Mouse (Mus musculus) CH12F3 (cell line): ENCODE measurements around the gene Slc43a2.
"Not testable (repeated sequence)": the region's sequence is repeated elsewhere in the genome, so short reads cannot be mapped to it uniquely, and the experiment has no call there.

Source experiments
- in situ Hi-C: fragments of 300-500 bp; cut with MboI; formaldehyde crosslinking; loops from 2 replicates; pipeline ENCODE4 v1.14.3; 2020; ENCODE audit warnings: low sequenced_read_pairs

Slc43a2 gene

DNA sequence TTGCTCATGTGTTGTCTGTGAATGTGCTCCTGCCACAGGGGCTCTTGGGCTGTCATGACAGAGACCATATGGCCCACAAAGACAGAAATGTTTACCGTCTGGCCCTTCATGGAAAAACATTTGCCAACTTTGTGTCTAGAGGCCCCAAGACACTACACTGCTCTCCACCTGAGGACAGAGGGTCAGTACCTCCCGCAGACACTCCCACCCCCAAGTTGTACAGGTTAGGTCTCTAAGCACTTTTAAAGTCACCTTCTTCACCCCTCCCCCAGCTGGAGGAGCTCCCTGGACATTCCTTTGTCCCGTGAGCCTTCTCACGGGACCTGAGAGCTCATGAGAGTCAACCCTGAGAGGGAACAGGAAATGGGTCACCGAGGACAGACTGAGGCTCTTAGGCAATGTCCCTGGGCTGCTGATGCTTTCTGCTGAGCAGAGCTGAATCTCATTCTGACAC is 18.2 kb downstream of the Slc43a2 start:
- in situ Hi-C loops = no loop called here

DNA sequence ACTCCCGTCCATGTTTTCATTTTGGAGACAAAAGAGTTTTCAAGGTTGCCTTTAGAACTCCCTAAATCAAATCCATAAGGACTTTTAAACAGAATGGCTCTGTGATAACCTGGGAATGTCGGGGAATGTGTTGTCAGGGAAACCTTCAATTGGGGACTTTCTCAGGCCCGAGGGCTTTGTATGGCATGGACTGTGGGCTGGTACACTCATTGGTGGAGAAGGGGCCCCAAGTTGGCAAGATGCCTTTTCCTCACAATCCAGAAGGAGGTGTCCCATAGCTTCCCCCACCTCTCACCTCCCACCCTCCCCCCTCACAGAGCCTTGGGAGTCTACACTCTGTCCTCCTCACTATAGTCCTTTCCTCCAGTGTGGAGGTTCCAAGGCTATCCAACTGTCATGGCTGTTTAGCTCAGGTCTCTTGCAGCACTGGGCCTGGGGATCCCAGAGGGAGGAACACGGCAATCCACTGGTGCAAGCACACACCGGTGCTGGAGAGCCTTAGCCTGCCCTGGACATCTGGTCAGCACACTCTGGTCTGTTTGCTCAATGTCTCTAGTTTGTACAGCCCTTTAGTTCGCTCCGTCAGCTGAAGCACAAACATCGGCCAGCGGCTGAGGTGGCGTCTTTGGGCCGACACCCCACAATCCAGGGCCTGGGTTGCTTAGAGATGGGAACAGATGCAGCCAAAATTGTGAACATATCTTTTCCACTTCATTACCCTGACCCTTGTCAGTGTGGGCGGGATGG is 18.9 kb downstream of the Slc43a2 start:
- in situ Hi-C loops = no loop called here

DNA sequence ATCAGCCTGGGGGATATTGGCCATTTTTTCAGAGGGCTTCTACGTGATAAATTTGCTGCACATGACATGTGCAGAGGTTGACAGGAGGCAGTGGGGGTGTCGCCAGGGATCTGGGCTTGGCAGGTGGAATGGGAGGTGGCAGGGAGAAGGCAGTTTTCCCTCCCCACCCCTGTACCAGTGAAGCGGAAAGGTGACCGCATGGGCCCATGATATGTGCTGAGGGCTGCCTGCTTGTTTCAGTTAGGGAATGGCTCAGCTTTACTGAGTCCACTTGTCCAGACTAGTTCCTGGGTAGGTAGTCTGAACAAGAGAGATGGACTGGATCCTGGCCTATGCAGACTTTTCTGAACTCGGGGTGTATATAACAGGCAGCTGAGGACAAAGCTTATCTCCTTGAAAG is 19.8 kb downstream of the Slc43a2 start:
- in situ Hi-C loops = no loop called here

DNA sequence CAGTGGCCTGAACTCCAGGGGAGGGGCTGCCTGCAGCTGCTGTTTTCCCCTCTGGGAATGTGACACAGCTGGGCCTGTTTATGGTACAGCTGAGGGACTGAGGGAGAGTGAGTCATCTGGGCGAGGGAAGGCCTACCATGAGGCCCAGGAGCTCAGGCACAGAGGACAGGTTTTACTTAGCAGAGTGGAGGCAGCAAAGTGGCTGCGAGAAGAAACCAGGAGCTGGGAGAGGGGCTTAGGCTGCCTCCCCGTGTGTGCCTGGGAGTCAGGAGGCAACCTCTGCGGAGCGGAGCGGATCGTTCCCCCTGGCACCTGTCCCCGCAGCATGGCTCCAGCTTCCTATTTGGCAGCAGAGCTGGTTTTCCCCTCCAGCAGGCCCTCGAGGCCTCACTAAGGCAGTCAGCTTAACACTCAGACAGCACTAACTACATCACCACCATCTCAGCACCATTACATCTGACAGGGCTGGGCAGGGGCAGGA is 20.5 kb downstream of the Slc43a2 start:
- in situ Hi-C loops = no loop called here

DNA sequence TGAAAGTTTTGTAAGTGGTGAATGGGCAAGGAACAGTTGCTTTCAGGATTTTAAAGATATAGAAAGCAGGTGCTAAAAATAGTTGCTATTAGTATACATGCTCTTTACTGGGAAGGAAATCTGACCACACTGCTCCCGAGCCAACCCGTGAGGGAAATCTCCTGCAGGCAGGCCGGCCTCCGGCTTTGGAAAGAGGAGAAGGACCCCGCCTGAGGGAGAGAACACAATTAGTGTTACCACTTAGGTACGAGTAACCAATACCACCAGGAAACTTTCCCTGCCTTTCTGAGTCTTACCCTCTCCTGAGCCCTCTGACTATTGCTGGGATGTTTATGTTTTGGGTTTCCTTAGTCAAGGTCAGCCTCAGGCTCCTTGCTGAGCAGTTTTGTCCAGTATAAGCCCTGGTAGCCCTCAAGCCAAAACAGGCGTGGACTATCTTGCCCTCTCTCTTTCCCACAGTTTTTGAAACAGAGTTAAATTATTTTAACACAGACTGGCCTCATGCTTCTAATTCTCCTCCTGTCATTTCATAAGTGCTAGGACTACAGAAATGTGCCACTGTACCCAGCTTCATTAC is 21.5 kb downstream of the Slc43a2 start:
- in situ Hi-C loops = no loop called here

DNA sequence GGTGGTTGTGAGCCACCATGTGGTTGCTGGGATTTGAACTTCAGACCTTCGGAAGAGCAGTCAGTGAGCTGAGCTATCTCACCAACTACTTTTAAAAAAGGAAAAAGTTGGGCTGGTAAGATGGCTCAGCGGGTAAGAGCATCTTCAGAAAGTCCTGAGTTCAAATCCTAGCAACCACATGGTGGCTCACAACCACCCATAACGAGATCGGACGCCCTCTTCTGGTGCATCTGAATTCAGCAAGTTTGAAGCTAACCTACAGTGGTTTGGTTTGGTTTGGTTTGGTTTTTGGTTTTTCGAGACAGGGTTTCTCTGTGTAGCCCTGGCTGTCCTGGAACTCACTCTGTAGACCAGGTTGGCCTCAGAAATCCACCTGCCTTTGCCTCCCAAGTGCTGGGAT is 24.5 kb downstream of the Slc43a2 start:
- in situ Hi-C loops = not testable (repeated sequence)

DNA sequence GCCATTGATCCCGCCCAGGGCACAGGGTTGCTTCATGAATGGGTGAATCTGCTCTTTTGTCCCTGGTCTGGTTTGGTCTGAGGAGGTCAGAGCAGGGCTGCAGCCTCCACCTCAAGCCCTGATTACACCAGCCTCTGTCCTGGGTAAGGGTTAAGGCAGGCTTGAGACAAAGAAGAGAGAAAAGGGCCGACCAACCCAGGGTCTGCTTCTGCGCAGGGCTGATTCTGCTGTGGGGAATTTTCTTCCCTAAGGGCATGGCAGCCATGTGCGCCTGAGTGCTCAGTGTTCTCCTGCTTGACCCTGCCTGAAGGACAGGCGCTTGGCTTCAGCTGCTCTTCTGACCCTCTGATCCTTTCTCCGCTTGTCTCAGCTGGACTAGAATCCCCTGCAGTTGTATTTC is 25.6 kb downstream of the Slc43a2 start:
- in situ Hi-C loops = no loop called here

DNA sequence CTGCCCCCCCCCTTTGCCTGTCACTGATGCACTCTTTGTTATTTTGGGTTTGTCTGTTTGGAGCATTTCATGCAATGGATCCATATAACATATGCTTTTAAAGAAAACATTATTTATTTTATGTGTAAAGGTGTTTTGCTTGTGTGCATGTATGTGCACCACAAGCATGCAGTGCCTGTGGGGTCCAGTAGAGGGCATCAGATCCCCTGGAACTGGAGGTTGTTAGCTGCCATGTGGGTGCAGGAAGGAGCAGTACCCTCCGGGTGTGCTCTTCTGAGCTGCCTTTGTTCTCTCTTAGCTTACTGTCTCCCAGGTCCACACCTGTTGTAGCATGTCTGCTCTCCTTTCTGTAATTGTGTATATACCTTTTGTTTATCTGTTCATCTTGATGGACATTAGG is 26.6 kb downstream of the Slc43a2 start:
- in situ Hi-C loops = no loop called here

DNA sequence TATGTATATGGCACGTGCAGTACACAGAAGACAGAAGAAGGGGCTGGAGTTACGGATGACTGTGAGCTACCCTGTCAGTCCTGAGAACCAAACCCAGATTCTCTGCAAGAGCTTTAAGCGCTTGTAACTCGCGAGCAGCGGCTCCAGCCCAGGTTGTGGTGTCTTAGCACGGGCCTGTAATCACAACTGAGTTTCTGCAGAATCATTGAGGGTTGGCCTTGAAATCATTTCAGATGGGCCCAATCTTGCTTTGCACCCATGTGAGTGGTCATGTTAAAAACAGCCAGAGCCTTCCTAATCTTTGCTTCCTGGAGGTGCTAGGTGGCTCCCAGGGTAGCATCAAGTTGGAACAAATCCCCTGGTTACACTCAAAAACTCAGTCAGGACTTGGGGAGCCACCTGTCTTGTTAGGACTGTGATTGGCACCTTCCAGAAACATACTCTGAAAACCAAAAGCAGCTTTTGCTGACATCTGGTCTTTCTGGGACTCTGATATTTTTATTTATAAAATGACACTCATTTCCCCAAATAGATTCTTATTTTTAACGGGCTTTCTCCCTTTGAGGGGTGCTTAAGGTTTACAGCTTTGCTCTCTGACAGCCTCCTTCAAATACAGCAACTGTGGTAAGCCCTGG is 28.5 kb downstream of the Slc43a2 start:
- in situ Hi-C loops = no loop called here

DNA sequence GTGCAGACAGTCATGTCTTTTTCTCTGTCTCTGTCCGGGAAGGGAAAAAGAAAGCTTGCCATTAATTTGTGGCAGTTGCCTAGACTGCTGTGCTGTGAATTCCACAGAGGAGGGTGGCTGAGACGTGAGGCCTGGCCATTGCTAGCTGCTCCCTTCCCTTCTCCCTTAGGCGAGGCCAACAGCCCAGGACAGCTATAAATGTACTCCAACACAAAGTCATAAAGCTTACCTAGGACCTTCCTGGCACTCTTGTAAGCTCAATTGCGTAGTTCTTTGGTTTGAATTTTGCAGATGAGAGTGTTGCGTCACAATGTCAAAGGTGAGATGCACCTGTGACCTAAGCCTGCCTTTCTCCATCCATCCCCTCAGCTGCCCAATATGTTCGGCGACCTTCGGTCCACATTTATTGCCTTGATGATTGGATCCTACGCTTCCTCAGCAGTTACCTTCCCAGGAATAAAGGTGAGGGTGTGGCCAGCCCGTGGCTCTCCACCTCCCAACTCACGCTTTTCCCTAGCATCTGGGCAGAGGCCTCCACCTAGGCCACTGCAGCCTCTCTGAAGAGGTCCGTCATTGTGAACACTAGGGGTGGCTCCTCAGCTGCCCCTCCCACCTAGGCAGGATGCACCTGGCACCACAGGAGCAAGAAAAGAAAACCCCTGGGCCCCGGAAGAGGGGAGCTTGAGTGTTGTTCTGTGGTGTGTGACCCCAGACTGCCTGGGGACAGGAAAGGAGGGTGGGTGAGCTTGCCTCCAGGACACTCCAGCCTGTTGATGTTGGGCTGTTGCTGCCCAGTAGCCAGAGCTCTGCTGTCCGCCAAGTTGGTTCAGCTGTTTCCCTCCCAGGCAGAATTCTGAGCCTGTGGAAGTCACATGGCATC is 29.3 kb downstream of the Slc43a2 start:
- in situ Hi-C loops = no loop called here

DNA sequence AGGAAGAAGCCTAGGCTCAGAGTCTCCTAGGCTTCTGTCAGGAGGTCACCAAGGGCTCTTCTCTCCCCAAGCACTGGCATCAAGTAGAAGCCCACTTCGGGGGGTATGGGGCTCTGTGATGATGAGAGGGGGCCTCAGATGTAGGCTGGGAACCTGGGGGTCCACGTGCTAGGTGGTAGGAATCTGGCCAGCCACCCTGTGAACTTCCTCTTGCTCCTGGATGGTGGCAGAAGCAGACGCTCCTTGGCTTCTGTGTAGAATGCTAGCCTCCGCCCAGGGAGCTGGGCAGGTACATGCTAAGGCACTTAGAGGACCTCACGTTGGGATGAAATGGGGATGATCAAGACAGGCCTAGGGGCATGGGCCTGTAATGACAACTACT is 29.9 kb downstream of the Slc43a2 start:
- in situ Hi-C loops = no loop called here

DNA sequence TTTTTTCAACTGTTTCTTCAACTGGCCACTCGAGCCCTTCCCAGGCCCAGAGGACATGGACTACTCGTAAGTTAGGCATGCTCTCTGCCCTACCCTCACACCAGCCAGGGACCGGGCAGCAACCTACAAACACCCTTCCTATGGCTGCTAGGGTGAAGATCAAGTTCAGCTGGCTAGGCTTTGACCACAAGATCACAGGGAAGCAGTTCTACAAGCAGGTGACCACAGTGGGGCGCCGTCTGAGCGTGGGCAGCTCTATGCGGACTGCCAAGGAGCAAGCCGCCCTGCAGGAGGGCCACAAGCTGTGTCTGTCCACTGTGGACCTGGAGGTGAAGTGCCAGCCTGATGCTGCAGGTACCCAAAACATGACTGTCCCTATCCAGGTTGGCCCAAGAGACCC is 31.3 kb downstream of the Slc43a2 start:
- in situ Hi-C loops = no loop called here

DNA sequence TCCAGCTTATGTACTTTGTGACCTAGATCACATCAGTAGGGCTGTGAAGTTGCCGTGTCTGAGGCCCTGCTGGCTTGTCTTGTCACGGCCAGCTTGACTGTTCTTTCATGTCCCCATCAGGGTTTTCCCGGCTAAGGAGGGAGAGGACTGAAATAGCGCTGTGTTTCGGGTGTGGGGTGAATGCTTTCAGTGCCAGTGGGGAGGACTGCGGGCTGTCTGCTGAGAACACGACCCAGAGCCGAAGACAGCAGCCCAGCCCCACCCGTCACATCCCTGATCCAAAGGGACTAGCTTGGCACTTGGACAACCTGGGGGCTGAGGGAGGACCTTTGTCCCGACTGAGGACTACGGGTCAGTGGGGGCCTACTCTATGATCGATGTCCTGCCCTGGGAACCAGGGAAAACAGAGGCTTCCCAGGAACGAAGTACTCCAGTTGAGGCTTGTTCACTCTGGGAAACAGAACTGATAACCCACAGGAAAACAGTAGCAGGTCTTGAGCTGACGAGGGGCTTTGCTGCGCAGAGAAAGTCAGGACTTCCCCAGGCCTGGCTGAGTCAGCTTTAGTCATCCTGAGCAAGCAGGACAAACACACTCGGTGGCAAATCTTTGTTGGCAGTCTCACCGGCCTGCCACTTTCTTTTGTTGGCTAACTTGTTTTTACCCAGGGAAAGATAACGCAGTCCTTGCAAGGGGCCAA is 32.5 kb downstream of the Slc43a2 start:
- in situ Hi-C loops = no loop called here

DNA sequence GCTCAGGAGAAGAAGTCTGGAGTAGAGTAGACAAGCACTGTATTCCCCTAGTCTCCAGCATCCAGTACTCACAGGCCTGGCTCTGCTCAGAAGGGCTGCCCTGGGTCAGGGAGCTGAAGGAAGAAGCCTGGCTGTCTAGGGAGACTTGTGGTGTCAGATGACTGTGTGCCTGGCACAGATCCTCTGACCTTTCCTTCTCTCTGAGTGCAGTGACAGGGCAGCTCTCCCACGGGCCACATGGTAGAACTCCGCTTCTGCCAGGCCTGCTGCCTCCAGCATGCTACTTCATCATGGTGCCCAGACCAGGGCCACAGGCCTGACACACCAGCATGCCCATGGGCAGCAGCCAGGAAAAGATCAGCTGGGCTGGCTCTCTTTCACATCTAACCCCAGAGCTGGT is 34.4 kb downstream of the Slc43a2 start:
- in situ Hi-C loops = no loop called here

DNA sequence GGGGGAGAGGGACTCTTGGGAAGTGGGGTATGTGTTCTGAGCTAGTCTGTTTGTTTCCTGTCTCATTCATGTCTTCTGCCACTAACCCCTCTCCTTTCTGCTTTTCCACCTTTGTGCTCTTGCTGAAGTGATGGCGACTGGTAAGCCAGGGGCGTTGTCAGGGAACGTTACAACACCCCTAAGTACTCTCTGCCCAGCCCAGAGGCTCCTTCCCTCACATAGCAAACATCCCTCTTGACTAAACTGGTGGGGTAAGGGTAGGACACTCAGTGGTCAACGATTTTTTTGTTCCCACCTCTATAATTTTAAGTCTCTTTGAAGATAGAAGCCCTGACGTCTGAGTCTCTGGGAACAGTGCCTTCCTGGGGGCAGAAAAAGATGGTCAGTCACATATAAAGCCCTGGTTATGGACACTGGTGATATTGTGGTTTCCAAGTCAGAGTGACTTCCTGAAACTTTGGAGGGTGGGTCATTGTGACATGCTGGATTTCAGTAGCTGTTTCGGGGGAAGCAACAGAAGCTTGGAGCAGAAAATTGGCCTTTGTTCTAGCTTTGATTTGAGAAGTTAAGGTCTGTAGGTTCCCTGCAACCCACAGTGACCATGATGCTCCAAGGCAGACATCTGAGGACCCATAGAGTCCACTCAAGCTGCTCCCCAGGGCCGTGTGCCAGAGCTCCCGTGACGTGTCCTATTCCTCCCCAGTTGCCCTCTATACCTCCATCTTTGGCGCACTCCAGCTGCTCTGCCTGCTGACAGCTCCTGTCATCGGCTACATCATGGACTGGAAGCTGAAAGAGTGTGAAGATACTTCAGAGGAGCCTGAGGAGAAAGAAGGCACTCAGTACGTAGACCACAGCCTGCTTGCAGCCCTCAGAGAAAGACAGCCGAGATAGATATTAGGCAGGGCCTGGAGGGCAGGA is 35.0 kb downstream of the Slc43a2 start:
- in situ Hi-C loops = no loop called here

DNA sequence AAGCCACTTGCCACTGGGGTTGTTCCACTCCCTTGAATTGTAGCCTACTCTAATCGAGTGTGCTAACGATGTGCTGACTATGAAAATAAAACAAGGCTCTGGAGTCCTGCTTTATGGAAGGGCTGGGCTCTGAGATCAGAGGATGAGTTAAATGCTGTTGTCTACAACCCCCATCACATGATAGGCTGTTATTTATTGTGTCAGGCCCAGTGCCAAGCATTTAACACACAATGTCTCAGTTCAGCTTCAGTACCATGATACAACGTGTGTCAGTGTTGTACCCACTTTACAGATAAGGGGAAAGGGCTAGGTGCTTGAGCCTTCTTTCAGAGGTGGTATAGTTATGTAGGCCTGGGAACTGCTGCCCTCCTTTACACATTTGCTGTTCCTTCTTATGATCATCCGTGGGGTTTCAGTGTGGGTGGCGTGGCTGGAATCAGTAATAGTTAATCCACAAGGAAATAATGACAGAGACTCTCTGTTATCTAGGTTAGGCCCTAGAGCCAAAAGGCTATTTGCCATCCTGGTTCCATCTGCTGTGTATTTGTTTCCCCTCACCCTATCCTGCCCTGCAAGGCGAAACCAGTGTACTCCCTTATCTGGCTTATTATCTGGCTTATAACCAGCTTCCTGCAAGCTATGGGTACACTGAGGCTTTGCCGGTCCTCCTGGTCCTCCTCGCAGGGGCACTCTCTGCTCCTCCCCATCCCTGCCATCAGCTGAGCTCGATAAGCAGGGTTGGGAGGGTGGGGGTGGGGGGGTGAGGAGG is 36.0 kb downstream of the Slc43a2 start:
- in situ Hi-C loops = no loop called here

DNA sequence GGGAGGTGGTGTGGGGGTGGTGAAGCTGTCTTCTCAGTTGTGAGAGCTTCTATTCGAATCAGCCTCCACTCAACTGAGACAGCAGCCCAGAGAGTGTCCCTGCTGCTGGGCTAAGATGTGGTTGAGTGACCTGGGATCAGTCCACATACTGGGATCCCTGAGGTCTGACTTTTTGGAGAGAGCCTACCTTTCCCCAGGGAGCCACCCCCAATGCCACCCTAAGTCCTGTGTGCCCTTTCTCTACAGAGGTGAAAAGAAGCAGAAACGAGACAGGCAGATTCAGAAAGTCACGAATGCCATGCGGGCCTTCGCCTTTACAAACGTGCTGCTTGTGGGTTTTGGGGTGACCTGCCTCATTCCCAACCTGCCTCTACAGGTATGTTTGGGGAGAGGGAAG is 36.6 kb downstream of the Slc43a2 start:
- in situ Hi-C loops = no loop called here

DNA sequence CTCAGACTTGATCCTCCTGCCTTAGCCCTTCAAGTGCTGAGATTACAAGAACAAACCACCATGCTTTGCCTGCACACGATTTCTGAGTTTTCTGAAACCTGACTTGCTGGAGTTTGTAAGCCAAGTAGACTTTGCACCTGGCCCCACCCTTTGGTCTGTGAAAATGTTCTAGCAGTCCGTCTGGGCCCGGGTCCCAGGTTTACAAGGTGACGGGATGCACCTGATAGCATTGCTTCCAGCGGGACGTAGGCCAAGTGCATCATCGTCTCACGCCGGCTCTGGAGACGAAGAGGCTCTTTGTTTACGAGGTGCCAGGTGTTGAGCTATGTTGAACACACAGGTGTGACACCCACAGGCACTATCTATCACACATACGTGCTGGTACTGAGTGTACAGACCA is 37.5 kb downstream of the Slc43a2 start:
- in situ Hi-C loops = no loop called here
